Mouse (Mus musculus) heart, embryonic 13.5 days (tissue): Measurements from ENCODE around the gene Notch1. TPM values are rescaled to one million over a fixed set of nuclear protein-coding genes. Genes with fewer than 3 reads are reported as not detected.

Source experiments
- ATAC-seq: fragments of 200-750 bp; cut with Nextera tagmentation; 2 replicates; pipeline ENCODE4 v1.8.0; 2017; ENCODE audit warnings: moderate TSS enrichment; ENCODE audit not compliant: insufficient number of reproducible peaks, low FRiP score, low TSS enrichment; ENCODE audit errors: extremely low read depth
- H3K27ac ChIP-seq: fragments of 300-500 bp; sonication (generic); replicated peaks from 2 replicates; pipeline ENCODE4 v1.5.1; 2015; ENCODE audit warnings: moderate library complexity, mild to moderate bottlenecking, inconsistent platforms
- H3K27me3 ChIP-seq: fragments of 300-500 bp; sonication (generic); replicated peaks from 2 replicates; pipeline ENCODE4 v1.6.1; 2015; ENCODE audit warnings: mild to moderate bottlenecking, inconsistent platforms
- H3K36me3 ChIP-seq: fragments of 300-500 bp; sonication (generic); 2 replicates; pipeline ENCODE4 v1.6.1; 2015; ENCODE audit warnings: mild to moderate bottlenecking, inconsistent platforms
- H3K4me1 ChIP-seq: fragments of 300-500 bp; sonication (generic); 2 replicates; pipeline ENCODE4 v1.6.1; 2015; ENCODE audit warnings: inconsistent platforms
- H3K4me2 ChIP-seq: fragments of 300-500 bp; sonication (generic); 2 replicates; pipeline ENCODE4 v1.6.1; 2015; ENCODE audit warnings: inconsistent platforms, mild to moderate bottlenecking, moderate library complexity
- H3K4me3 ChIP-seq: fragments of 300-500 bp; sonication (generic); 2 replicates; pipeline ENCODE4 v1.5.1; 2015; ENCODE audit warnings: moderate library complexity, mild to moderate bottlenecking, inconsistent platforms
- H3K9ac ChIP-seq: fragments of 300-500 bp; sonication (generic); 2 replicates; pipeline ENCODE4 v1.6.1; 2015; ENCODE audit warnings: inconsistent platforms, mild to moderate bottlenecking, moderate library complexity
- H3K9me3 ChIP-seq: fragments of 300-500 bp; sonication (generic); 2 replicates; pipeline ENCODE4 v1.6.1; 2016; ENCODE audit warnings: inconsistent platforms
- WGBS: fragments of 180-500 bp; shearing (Covaris S2); methylation state at CpG from one replicate; pipeline ENCODE4 v1.1.7; 2015; ENCODE audit warnings: mixed read lengths; 5-methylcytosine and 5-hydroxymethylcytosine counted together
- polyA plus RNA-seq: library from polyadenylated mRNA; unstranded; fragments of >200 nt; fragmentation: Nextera tagmentation; extraction: Ambion mirVana; gene quantifications from 2 replicates; pipeline ENCODE4 v1.2.1, GENCODE M21; 2015

Gene Notch1
- polyA plus RNA-seq, 1 experiment from 2014 or later: 11.4 TPM

DNA sequence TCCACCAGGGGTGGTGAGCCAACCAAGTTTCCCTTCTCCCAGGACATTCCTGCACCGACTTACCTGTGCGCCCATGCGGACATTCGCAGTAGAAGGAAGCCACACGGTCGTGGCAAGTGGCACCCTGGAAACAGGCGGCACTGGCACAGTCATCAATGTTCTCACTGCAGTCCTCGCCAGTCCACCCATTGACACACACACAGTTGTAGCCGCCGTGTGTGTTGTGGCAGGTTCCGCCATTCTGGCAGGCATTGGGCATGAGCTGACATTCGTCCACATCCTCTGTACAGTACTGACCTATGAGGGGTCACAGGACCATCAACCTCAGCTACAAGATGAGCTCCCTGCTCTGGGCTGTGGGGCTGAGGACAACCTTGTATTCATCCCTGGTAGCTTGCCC is 35.6 kb downstream of the Notch1 start:
- no peak for ATAC-seq
- Histone ChIP-seq H3K9me3 (no peaks in the 10 kb centered on the region), H3K27me3 (no peaks in the 10 kb centered on the region)

GRCm38 (mm10) chr2:26478685-26479205 is 37.7 kb downstream of the Notch1 start:
- WGBS: 69% methylated on average over 2 of the region's 2 CpGs
- H3K9me3 ChIP-seq: no peaks in the 10 kb centered on the region
- H3K4me2 ChIP-seq: no peak overlapping the region
- H3K4me1 ChIP-seq: peaks cover 50% of the 10 kb centered on the region
- ATAC-seq: no peak
- H3K4me3 ChIP-seq: no peak overlapping the region
- H3K27ac ChIP-seq: peak overlapping the region; percentile 25; the same call in 1 of the 2 replicates
- H3K9ac ChIP-seq: no peak overlapping the region
- H3K27me3 ChIP-seq: no peaks in the 10 kb centered on the region
- peaks cover 77% of the 10 kb centered on the region for H3K36me3 ChIP-seq

More for the DNA sequence above, 35.6 kb downstream of the Notch1 start:
- H3K27ac ChIP-seq: no peak overlapping the region
- peaks cover 84% of the 10 kb centered on the region for H3K36me3 ChIP-seq
- no peak overlapping the region for H3K9ac ChIP-seq
- H3K4me3 ChIP-seq: no peak overlapping the region
- no peak overlapping the region for H3K4me2 ChIP-seq
- peaks cover 52% of the 10 kb centered on the region for H3K4me1 ChIP-seq
- WGBS: 85% methylated on average over 12 of the region's 12 CpGs

DNA sequence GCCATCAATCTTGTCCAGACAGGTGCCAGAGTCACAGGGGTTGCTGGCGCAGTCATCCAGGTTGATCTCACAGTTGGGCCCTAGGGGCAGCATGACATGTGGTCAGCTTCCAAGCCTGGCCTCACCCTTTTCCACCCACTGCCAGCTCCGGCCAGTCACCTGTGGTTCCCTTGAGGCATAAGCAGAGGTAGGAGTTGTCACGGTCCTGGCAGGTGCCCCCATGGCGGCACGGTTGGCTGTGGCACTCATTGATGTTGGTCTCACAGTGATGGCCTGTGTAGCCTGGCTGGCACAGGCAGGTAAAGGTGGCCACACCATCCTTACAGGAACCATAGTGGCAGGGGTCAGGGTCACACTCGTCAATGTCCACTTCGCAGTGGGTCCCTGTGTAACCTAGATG is 38.6 kb downstream of the Notch1 start:
- WGBS: 89% methylated on average over 7 of the region's 7 CpGs
- no peaks in the 10 kb centered on the region for H3K27me3 ChIP-seq
- no peak overlapping the region for H3K4me3 ChIP-seq
- H3K9ac ChIP-seq: 0 out of 2 replicates have a peak overlapping the region, but pooled peaks have one; percentile 37
- ATAC-seq: no peak
- H3K4me2 ChIP-seq: no peak overlapping the region
- H3K27ac ChIP-seq: peak overlapping the region; percentile 87
- H3K36me3 ChIP-seq: peaks cover 82% of the 10 kb centered on the region
- no peaks in the 10 kb centered on the region for H3K9me3 ChIP-seq
- peaks cover 43% of the 10 kb centered on the region for H3K4me1 ChIP-seq

GRCm38 (mm10) chr2:26475505-26476430 is 40.7 kb downstream of the Notch1 start:
- H3K36me3 ChIP-seq: peaks cover 85% of the 10 kb centered on the region
- peak overlapping the region; percentile 34 for H3K9ac ChIP-seq
- H3K27ac ChIP-seq: peak overlapping the region; percentile 87
- H3K27me3 ChIP-seq: no peaks in the 10 kb centered on the region
- H3K4me3 ChIP-seq: no peak overlapping the region
- H3K4me1 ChIP-seq: peaks cover 35% of the 10 kb centered on the region
- WGBS: 61% methylated on average over 13 of the region's 13 CpGs
- H3K4me2 ChIP-seq: no peak overlapping the region
- H3K9me3 ChIP-seq: no peaks in the 10 kb centered on the region
- ATAC-seq: no peak

GRCm38 (mm10) chr2:26474789-26475504 is 41.5 kb downstream of the Notch1 start:
- no peak overlapping the region for H3K9ac ChIP-seq
- peaks cover 35% of the 10 kb centered on the region for H3K4me1 ChIP-seq
- H3K27me3 ChIP-seq: no peaks in the 10 kb centered on the region
- 12% methylated on average over 9 of the region's 9 CpGs for WGBS
- ATAC-seq: peak; percentile 30; the same call in 1 of the 2 replicates
- peaks cover 85% of the 10 kb centered on the region for H3K36me3 ChIP-seq
- no peaks in the 10 kb centered on the region for H3K9me3 ChIP-seq
- no peak overlapping the region for H3K4me3 ChIP-seq
- peak overlapping the region; percentile 87 for H3K27ac ChIP-seq
- no peak overlapping the region for H3K4me2 ChIP-seq

DNA sequence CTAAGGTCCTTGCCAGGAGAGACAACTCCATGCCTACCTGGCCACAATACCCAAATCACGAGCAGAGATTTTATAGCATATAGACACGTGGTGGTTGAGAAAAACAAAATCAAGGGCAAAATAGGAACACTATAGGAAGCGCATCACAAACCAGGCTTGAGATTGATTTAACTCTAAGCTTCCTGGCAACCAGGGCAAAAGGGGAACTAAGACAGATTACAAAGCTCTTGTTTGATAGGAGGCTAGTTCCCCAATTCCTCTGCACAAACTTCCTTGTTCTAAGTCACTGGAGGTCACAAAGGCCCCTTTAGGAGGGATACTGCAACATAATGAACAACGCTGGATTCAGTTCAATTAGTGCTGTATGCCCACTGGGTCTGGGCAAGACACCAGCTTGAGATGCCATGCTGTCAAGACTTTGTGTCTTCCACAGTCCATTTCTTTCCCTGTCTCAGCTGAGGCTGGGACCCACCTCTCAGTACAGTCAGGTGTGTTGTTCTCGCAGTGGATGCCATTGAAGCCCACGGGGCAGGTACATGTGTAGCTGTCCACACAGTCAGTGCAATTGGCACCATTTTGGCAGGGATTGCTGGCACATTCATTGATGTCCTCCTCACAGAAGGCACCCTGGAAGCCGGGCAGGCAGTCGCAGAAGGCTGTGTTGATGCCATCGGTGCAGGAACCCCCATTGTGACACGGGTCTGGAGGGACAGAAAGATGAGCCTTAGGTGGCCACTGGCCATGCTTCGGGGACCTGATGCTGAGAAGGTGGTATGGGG is 44.0 kb downstream of the Notch1 start:
- no peak overlapping the region for H3K27ac ChIP-seq
- no peaks in the 10 kb centered on the region for H3K9me3 ChIP-seq
- 79% methylated on average over 11 of the region's 11 CpGs for WGBS
- no peaks in the 10 kb centered on the region for H3K27me3 ChIP-seq
- H3K4me3 ChIP-seq: no peak overlapping the region
- ATAC-seq: no peak
- no peak overlapping the region for H3K9ac ChIP-seq
- H3K36me3 ChIP-seq: peaks cover 85% of the 10 kb centered on the region
- H3K4me2 ChIP-seq: no peak overlapping the region
- peaks cover 29% of the 10 kb centered on the region for H3K4me1 ChIP-seq

DNA sequence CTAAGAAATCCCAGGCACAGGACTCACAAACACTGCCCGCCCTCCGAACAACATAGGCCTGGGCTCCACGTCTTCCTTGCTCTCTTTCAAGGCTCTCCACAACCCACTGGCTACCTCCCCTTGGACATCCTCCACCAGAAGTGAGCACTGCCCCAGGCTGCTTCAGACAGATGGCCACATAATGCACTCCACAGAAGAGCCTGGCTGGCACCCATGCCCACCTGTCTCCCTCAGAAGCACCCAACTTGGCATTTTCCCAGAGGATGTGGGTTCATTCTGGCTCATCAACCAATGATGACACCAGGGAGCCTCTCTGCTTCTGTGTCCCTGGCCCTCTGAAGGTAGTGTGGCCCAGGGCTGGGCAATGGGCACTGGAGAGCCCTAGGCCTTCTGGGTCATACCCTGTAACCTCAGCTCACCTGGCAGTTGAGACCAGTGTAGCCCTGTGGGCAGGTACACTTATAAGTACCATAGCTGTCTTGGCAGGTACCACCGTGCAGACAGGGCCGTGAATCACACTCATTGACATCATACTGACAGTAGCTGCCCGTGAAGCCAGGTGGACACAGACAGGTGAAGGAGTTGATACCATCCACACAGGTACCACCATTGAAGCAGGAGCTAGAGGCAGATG is 44.7 kb downstream of the Notch1 start:
- Histone ChIP-seq H3K9me3 (no peaks in the 10 kb centered on the region), H3K4me2 (no peak overlapping the region), H3K36me3 (peaks cover 85% of the 10 kb centered on the region), H3K4me3 (no peak overlapping the region), H3K27ac (no peak overlapping the region), H3K4me1 (peaks cover 29% of the 10 kb centered on the region), H3K9ac (no peak overlapping the region), H3K27me3 (no peaks in the 10 kb centered on the region)
- ATAC-seq: no peak
- WGBS: 80% methylated on average over 6 of the region's 6 CpGs

DNA sequence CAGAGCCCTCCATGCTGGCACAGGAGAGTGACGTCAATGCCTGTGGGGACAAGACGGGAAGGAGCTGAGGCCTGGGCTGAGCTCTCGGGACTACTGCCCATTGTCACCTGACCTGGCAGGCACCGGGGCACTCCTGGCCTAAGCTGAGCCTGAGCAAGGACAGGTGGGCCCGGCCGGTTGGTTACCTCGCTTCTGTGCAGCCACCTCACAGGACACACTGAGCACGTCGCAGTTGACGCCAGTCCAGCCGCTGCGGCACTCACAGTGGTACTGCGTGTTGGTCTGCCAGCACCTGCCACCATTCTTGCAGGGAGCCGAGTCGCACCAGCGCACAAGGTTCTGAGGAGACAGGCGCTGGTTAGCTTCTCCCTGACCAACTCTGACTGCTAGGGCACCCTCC is 45.5 kb downstream of the Notch1 start:
- Histone ChIP-seq H3K4me3 (no peak overlapping the region), H3K4me1 (peaks cover 21% of the 10 kb centered on the region), H3K9me3 (no peaks in the 10 kb centered on the region), H3K9ac (no peak overlapping the region), H3K4me2 (no peak overlapping the region), H3K27ac (no peak overlapping the region), H3K27me3 (no peaks in the 10 kb centered on the region), H3K36me3 (peaks cover 86% of the 10 kb centered on the region)
- ATAC-seq: no peak
- WGBS: 86% methylated on average over 17 of the region's 17 CpGs

DNA sequence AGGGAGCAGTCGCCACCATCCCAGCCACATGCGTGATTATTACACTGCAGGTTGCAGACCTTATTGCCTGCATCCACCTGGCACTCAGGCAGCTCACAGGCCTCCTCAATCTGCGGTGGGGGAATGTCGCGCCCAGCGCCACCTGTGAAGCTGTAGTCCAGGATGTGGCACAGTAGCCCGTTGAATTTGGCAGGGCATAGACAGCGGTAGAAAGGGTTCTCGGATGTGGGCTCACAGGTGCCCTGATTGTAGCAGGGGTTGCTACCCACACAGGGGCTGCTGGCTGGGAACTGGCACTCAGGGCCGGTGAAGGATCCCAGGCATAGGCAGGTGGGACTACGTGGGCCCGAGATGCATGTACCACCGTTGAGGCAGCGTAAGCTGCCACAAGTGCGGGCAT is 48.1 kb downstream of the Notch1 start:
- Histone ChIP-seq H3K9me3 (no peaks in the 10 kb centered on the region), H3K4me1 (no peaks in the 10 kb centered on the region), H3K36me3 (peaks cover 99% of the 10 kb centered on the region), H3K4me2 (no peak overlapping the region), H3K27ac (no peak overlapping the region), H3K4me3 (no peak overlapping the region), H3K27me3 (no peaks in the 10 kb centered on the region), H3K9ac (no peak overlapping the region)
- 88% methylated on average over 15 of the region's 15 CpGs for WGBS
- no peak for ATAC-seq

GRCm38 (mm10) chr2:26463412-26463811 is 53.1 kb downstream of the Notch1 start:
- Histone ChIP-seq H3K4me2 (no peak overlapping the region), H3K27me3 (no peaks in the 10 kb centered on the region), H3K9me3 (no peaks in the 10 kb centered on the region), H3K36me3 (peaks cover 95% of the 10 kb centered on the region), H3K4me1 (peaks cover 26% of the 10 kb centered on the region), H3K9ac (no peak overlapping the region), H3K4me3 (no peak overlapping the region), H3K27ac (no peak overlapping the region)
- no peak for ATAC-seq
- 91% methylated on average over 6 of the region's 6 CpGs for WGBS
